Mouse (Mus musculus) cerebellum, adult 2 months (tissue): Measurements from ENCODE around the gene En1. TPM values are rescaled to one million over a fixed set of nuclear protein-coding genes. Genes with fewer than 3 reads are reported as not detected.
A peak's percentile ranks its signal among the peaks of the same experiment; 100 is the strongest.

ENCODE experiments used
- DNase-seq, 2 experiments: peaks; one replicate each; pipeline ENCODE4 v3.0.0; 2021
- H3K27ac ChIP-seq: fragments of 200-500 bp; 2 replicates; pipeline ENCODE4 v1.5.1; 2012; ENCODE audit warnings: low read length, control low read depth, inconsistent platforms; ENCODE audit not compliant: insufficient read depth
- H3K27me3 ChIP-seq: fragments of 200-500 bp; 2 replicates; pipeline ENCODE4 v1.6.1; 2012; ENCODE audit warnings: inconsistent platforms, mild to moderate bottlenecking, low read length, moderate library complexity; ENCODE audit not compliant: control insufficient read depth, insufficient read depth
- H3K4me1 ChIP-seq: fragments of 200-500 bp; 2 replicates; pipeline ENCODE4 v1.6.1; 2011; ENCODE audit warnings: low read length; ENCODE audit not compliant: control insufficient read depth, insufficient read depth
- H3K4me3 ChIP-seq: fragments of 200-500 bp; replicated peaks from 2 replicates; pipeline ENCODE3; 2011; ENCODE audit warnings: mild to moderate bottlenecking, low read depth, low read length, control low read depth; ENCODE audit not compliant: insufficient read depth
- CTCF ChIP-seq: fragments of 200-500 bp; IDR thresholded peaks from 2 replicates; pipeline ENCODE4 v1.5.1; 2011; ENCODE audit warnings: low read depth, mild to moderate bottlenecking, control low read depth, low read length, moderate library complexity, borderline replicate concordance; ENCODE audit not compliant: insufficient read depth
- POLR2A ChIP-seq: fragments of 200-500 bp; IDR thresholded peaks from 2 replicates; pipeline ENCODE4 v1.6.1; 2011; ENCODE audit warnings: low read length, control low read depth, borderline replicate concordance; ENCODE audit not compliant: insufficient read depth
- WGBS: fragments of 180-500 bp; shearing (Covaris S2); methylation state at CpG from one replicate; pipeline ENCODE4 v1.1.7; 2018; 5-methylcytosine and 5-hydroxymethylcytosine counted together
- polyA plus RNA-seq: library from polyadenylated mRNA; depleted of rRNA; stranded (reverse); fragments of >200 nt; gene quantifications from 2 replicates; pipeline ENCODE4 v1.2.3, GENCODE M21; 2012

En1 gene
- polyA plus RNA-seq, 1 experiment, result 2.4 TPM

DNA sequence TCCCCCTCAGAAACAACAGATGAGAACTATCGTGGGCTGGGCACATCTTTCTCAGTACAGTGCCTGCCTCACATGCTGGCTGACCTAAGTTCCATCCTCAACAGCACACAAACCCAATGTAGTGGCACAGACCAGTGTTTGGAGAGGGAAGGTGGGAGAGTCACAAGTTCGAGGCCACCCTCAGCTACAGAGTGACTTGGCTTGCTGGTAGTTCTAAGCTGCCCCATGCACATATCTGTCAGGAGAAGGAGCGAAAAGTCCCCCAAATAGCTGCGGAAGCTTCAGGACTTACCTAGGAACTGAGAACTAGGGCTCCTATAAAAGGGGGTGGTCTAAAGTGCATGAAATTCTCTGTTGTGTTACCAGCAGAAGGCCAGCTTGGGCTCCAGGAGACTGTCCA lies 14.3 kb upstream of the En1 start:
- no peaks in the 10 kb centered on the region; the same call in 1 of the 2 replicates for H3K27me3 ChIP-seq
- H3K27ac ChIP-seq, result no peak overlapping the region
- 86% methylated on average over 4 of the region's 4 CpGs for WGBS
- TF ChIP-seq POLR2A, result no peak
- no peak for TF ChIP-seq CTCF
- H3K4me3 ChIP-seq, result no peak overlapping the region
- no peaks in the 10 kb centered on the region for H3K4me1 ChIP-seq
- DNase-seq, result no peak

DNA sequence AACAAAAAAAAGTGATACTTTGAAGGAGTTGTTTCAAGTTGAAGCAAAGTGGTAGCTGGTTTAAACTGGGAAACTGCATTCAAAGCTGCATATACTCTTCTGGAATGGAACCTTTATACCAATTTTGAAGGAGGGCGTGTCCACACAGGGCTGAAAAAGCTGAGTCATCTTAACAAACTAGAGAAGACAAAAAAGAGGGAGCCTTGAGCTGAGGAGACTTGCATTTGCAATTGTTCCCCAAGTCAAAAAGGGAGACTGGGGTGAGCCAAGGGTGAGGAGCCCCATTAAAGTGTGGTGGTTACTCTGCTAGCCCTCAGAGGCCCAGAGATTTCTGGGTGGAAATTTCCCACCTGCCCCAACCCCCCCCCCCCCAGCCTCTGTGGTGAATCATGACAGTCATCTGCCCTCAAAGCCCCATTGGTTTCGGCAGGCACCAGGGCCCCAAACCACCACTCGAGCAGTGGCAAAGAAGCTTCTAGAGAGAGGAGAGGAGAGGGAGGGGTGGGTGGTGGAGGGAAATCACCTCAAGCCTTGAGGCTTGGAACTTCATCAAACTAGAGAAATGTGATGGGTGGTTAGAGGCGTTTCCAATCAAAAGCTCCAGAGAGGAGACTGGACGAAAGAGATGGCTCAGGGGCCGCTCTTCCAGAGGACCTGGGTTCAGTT lies 13.7 kb upstream of the En1 start:
- no peak overlapping the region for H3K27ac ChIP-seq
- TF ChIP-seq POLR2A (no peak), CTCF (no peak)
- H3K4me3 ChIP-seq, result no peak overlapping the region
- no peak for DNase-seq
- no peaks in the 10 kb centered on the region; the same call in 1 of the 2 replicates for H3K27me3 ChIP-seq
- no peaks in the 10 kb centered on the region for H3K4me1 ChIP-seq
- 81% methylated on average over 6 of the region's 6 CpGs for WGBS

- Histone ChIP-seq H3K27me3 (peaks cover 3% of the 10 kb centered on the region; the same call in 1 of the 2 replicates), H3K4me1 (no peaks in the 10 kb centered on the region), H3K4me3 (no peak overlapping the region), H3K27ac (no peak overlapping the region)
- TF ChIP-seq CTCF (no peak), POLR2A (no peak)
- DNase-seq, result no peak
- 32% methylated on average over 8 of the region's 8 CpGs for WGBS
Observed at GRCm38 (mm10) chr1:120593236-120593919, 8.8 kb upstream of the En1 start.

DNA sequence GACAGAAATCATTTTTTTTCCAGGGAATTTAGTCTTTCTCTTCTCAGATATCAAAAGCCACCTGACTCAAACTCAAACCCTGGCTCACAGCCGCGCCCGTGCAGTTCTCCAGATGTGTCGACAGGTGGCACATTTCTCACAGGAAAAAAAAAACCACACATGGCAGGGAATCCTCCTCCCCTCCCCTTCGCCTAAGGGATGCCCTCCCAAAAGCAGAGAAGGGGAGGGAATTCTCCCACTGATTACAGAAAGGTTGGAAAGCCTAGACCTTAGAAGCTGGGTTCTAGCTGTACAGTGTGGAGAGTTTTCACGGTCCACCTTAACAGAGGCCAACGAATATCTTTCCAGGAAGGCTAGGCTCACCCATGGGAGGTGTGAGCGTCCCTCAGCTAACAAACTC lies 7.6 kb upstream of the En1 start:
- peak in 1 of 2 experiments; percentile 40 for DNase-seq
- Histone ChIP-seq H3K4me3 (no peak overlapping the region), H3K4me1 (no peaks in the 10 kb centered on the region), H3K27me3 (peaks cover 3% of the 10 kb centered on the region; the same call in 1 of the 2 replicates), H3K27ac (no peak overlapping the region)
- WGBS, result 9% methylated on average over 8 of the region's 8 CpGs
- TF ChIP-seq POLR2A (no peak), CTCF (peak; percentile 58)

DNA sequence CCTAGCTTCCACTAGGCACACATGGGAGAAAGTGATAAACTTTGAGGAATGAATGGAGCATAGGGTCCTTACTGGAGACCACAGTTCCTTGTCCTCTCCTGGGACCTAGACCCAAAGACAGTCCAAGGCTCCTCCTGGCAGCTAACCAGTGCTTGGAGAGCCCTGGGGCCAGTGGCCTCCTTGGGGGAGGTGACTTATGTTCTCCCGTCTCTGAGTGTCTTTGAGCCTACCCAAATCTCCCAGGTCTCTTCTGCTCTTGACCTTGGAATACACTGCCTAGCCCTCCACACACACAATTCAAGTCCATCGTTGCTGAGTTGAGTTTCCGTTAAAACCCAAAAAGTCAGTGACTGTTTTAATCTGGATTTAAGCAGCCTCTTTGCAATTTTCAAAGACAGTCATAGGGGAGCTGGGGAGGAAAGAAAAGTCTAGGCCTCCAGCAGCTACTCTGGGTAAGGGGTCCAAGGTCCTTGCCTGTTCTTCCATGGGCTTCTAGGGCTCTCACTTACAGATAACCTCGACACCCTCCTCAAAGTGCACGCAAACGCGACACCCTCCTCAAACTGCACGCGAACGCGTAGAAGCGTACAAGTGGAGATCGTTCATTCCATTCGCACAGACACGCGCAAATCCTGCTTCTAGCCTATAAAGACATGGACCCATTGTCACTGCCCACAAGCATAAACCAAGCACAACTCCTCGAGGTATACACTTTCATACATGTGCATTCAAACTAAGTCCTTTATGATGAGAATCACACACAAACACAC lies 6.6 kb upstream of the En1 start:
- 37% methylated on average over 17 of the region's 17 CpGs for WGBS
- Histone ChIP-seq H3K4me1 (no peaks in the 10 kb centered on the region), H3K4me3 (no peak overlapping the region), H3K27ac (no peak overlapping the region), H3K27me3 (peaks cover 3% of the 10 kb centered on the region; the same call in 1 of the 2 replicates)
- TF ChIP-seq POLR2A, result no peak
- no peak for TF ChIP-seq CTCF
- DNase-seq, result no peak

- no peaks in the 10 kb centered on the region for H3K4me1 ChIP-seq
- H3K27me3 ChIP-seq, result peaks cover 3% of the 10 kb centered on the region; the same call in 1 of the 2 replicates
- 4% methylated on average over 21 of the region's 21 CpGs for WGBS
- peak overlapping the region; percentile 49 for H3K4me3 ChIP-seq
- TF ChIP-seq CTCF, result no peak
- H3K27ac ChIP-seq, result no peak overlapping the region
- peak in 1 of 2 experiments; percentile 51 for DNase-seq
Observed at GRCm38 (mm10) chr1:120596319-120596718, 5.9 kb upstream of the En1 start.

DNA sequence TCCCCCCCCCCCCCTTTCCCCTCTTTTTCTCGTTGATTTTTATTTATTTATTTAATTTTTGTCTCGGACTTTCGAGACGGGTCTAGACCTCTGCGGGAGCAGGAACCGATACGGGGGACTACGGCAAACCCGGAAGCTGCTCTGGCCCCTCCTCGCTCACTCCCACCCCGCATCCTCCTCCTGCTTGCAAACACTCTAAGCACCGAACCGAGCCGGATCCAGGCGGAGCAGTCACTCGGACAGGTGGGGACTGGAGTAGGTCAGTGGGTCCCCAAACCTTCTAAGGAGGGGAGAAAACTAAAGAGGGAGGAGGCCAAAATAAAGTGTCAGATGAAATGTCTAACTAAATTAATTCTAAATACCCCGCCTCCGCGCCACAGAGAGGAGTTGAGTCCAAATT lies 5.4 kb upstream of the En1 start:
- Histone ChIP-seq H3K27me3 (peaks cover 3% of the 10 kb centered on the region; the same call in 1 of the 2 replicates), H3K4me1 (no peaks in the 10 kb centered on the region), H3K4me3 (peak overlapping the region; percentile 49), H3K27ac (no peak overlapping the region)
- no peak for TF ChIP-seq POLR2A
- no peak for TF ChIP-seq CTCF
- DNase-seq, result peak in 1 of 2 experiments; percentile 31
- 2% methylated on average over 19 of the region's 19 CpGs for WGBS
